Mouse (Mus musculus): ENCODE data around the gene Ccdc61. TPM values are rescaled to one million over a fixed set of nuclear protein-coding genes. Genes with fewer than 3 reads are reported as not detected.

Ccdc61 gene
- polyA plus RNA-seq, 1 experiment from 2014 or later: 23.7 TPM

GRCm38 (mm10) chr7:18862801-18863200 lies 47.4 kb downstream of the Ccdc61 start:
- CTCF ChIA-PET: interaction anchor here (1.6 kb wide), 1 partner anchor 10 kb away, joined by 5 read pairs; no protein-coding TSS in a partner anchor

DNA sequence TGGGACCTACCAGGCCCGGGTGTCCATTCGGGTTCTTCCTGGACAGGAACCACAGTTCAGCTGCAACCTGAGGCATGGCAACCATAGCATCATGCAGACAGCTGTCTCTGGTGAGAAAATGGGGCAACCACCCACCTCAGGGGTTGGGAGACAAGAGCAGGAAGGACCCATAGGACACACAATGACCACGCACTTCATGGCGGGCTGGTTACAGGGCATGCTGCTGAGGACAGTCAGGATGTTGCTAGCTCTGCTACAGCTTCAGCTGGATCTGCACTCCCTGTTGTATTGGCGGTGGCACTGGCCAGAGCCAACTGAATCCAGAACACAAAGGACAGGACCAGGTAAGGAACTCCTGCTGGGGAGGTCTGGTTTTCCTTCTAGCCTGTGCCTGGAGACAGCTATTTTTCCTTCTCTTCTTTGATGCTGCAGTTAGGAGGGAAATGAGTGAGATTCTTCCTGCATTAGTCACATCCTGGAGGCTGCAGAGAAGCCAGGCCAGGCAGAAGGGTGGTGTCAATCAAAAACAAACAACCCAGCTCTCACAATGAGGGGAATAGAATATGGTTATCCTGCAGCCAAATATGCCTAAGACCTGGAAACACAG lies 51.8 kb downstream of the Ccdc61 start:
- no peaks in the 10 kb centered on the region for H3K27me3 ChIP-seq
- DNase-seq (ENCODE audit: low read depth, low spot score): peak; percentile 19
- ChIA-PET CTCF (interaction anchor here (1.2 kb wide), 1 partner anchor 15 kb away, joined by 3 read pairs; no protein-coding TSS in a partner anchor), POLR2A (no interaction called here)
- TF ChIP-seq CTCF (IDR thresholded peaks at IDR 0.05): no peak
- peak; percentile 94 for ATAC-seq
- in situ Hi-C loops (cut with MboI; ENCODE audit: low pct_unique_long_range_greater_than_20kb): loop anchor here (25.0 kb wide), 1 partner anchor 646 kb away; no protein-coding TSS in a partner anchor

More at GRCm38 (mm10) chr7:18862801-18863200, 47.4 kb downstream of the Ccdc61 start:
- DNase-seq (ENCODE audit: low read depth, low spot score) (no peak), ATAC-seq (no peak)
- POLR2A ChIA-PET: no interaction called here
- H3K27me3 ChIP-seq: no peaks in the 10 kb centered on the region
- TF ChIP-seq CTCF (IDR thresholded peaks at IDR 0.05): no peak
- in situ Hi-C loops (cut with MboI; ENCODE audit: low pct_unique_long_range_greater_than_20kb): loop anchor here (25.0 kb wide), 1 partner anchor 650 kb away; no protein-coding TSS in a partner anchor

- H3K27me3 ChIP-seq: no peaks in the 10 kb centered on the region
- ChIA-PET POLR2A (no interaction called here), CTCF (no interaction called here)
- TF ChIP-seq CTCF (IDR thresholded peaks at IDR 0.05): no peak
- in situ Hi-C loops (cut with MboI; ENCODE audit: low pct_unique_long_range_greater_than_20kb): no loop called here
- no peak for ATAC-seq
- no peak for DNase-seq (ENCODE audit: low read depth, low spot score)
These were observed 61.8 kb downstream of the Ccdc61 start for GRCm38 (mm10) chr7:18848395-18848794.

DNA sequence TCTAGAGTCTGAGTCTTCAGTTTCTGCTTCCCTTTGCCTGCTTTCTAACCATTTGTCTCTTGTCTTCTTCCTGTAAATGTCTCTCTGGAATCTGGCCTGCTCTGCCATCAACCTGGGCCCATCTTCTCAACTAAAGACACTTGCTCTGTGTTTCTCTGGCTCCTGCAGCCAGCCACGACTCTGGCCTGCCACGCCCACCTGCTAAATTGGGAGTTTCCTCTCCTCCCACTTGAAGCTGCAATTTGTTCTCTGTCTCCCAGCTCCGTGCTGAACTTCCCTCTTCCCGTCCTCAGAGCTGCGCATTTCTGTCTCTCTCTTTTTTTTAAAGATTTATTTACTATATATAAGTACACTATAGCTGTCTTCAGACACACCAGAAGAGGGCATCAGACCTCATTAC lies 65.4 kb downstream of the Ccdc61 start:
- H3K27me3 ChIP-seq: no peaks in the 10 kb centered on the region
- no peak for ATAC-seq
- CTCF ChIA-PET: no interaction called here
- DNase-seq (ENCODE audit: low read depth, low spot score): no peak
- in situ Hi-C loops (cut with MboI; ENCODE audit: low pct_unique_long_range_greater_than_20kb): no loop called here
- no peak for TF ChIP-seq CTCF (IDR thresholded peaks at IDR 0.05)
- POLR2A ChIA-PET: no interaction called here

- TF ChIP-seq CTCF (IDR thresholded peaks at IDR 0.05): no peak
- ChIA-PET POLR2A (interaction anchor here (0.7 kb wide), 1 partner anchor 92 kb away, joined by 3 read pairs; no protein-coding TSS in a partner anchor), CTCF (no interaction called here)
- in situ Hi-C loops (cut with MboI; ENCODE audit: low pct_unique_long_range_greater_than_20kb): no loop called here
- no peaks in the 10 kb centered on the region for H3K27me3 ChIP-seq
- DNase-seq (ENCODE audit: low read depth, low spot score) (no peak), ATAC-seq (no peak)
These were observed 69.0 kb downstream of the Ccdc61 start for GRCm38 (mm10) chr7:18841174-18841567.

Other genes with a start within 250 kb of the Ccdc61 start
- gene Psg20, start 224.2 kb downstream of the Ccdc61 start, polyA plus RNA-seq (2021): not detected
- gene Psg22, start 192.3 kb downstream of the Ccdc61 start, polyA plus RNA-seq (2021): not detected
- gene Psg19, start 111.9 kb downstream of the Ccdc61 start, polyA plus RNA-seq (2021): not detected
- gene Psg17, start 88.8 kb downstream of the Ccdc61 start, polyA plus RNA-seq (2021): not detected
- gene Mill2, start 70.4 kb downstream of the Ccdc61 start, polyA plus RNA-seq (2021): 0.03 TPM
- 0.33 TPM for gene Pglyrp1, start 39.1 kb downstream of the Ccdc61 start, polyA plus RNA-seq (2021)
- 0.19 TPM for gene Nova2, start 15.5 kb upstream of the Ccdc61 start, polyA plus RNA-seq (2021)
- not detected for gene Nanos2, start 77.0 kb upstream of the Ccdc61 start, polyA plus RNA-seq (2021)
- gene Mypop, start 80.8 kb upstream of the Ccdc61 start, polyA plus RNA-seq (2021): 15.3 TPM
- 31.5 TPM for gene Irf2bp1, start 93.6 kb upstream of the Ccdc61 start, polyA plus RNA-seq (2021)
- 0.09 TPM for gene Foxa3, start 113.1 kb upstream of the Ccdc61 start, polyA plus RNA-seq (2021)
- gene Sympk, start 114.0 kb upstream of the Ccdc61 start, polyA plus RNA-seq (2021): 104 TPM
- gene Rsph6a, start 144.3 kb upstream of the Ccdc61 start, polyA plus RNA-seq (2021): not detected
- 73.4 TPM for gene Dmwd, start 165.8 kb upstream of the Ccdc61 start, polyA plus RNA-seq (2021)
- 154 TPM for gene Dmpk, start 173.4 kb upstream of the Ccdc61 start, polyA plus RNA-seq (2021)
- gene Six5, start 184.2 kb upstream of the Ccdc61 start, polyA plus RNA-seq (2021): 12.6 TPM
- gene Gm4969, start 208.0 kb upstream of the Ccdc61 start, polyA plus RNA-seq (2021): 0.03 TPM
- 13.0 TPM for gene Fbxo46, start 209.4 kb upstream of the Ccdc61 start, polyA plus RNA-seq (2021)
- gene Qpctl, start 238.9 kb upstream of the Ccdc61 start, polyA plus RNA-seq (2021): 15.8 TPM
- 108 TPM for gene Snrpd2, start 239.3 kb upstream of the Ccdc61 start, polyA plus RNA-seq (2021)

Measured in Patski (cell line).